Mouse (Mus musculus) kidney, embryonic 14.5 days (tissue): Measurements from ENCODE around the gene Sarnp. TPM values are rescaled to one million over a fixed set of nuclear protein-coding genes. Genes with fewer than 3 reads are reported as not detected.

Experiments used
- ATAC-seq: fragments of 200-750 bp; cut with Nextera tagmentation; 2 replicates; pipeline ENCODE4 v1.8.0; 2017; ENCODE audit warnings: moderate number of reproducible peaks, mild to moderate bottlenecking, moderate TSS enrichment, moderate library complexity; ENCODE audit not compliant: low FRiP score, low TSS enrichment
- H3K27ac ChIP-seq: fragments of 300-500 bp; sonication (generic); 2 replicates; pipeline ENCODE4 v1.5.1; 2014; ENCODE audit warnings: low read depth, mild to moderate bottlenecking, low read length, moderate library complexity, mixed read lengths
- H3K27me3 ChIP-seq: fragments of 300-500 bp; sonication (generic); 2 replicates; pipeline ENCODE4 v1.6.1; 2014; ENCODE audit warnings: mild to moderate bottlenecking, low read length; ENCODE audit not compliant: control insufficient read depth, insufficient read depth
- H3K36me3 ChIP-seq: fragments of 300-500 bp; sonication (generic); 2 replicates; pipeline ENCODE4 v1.6.1; 2014; ENCODE audit warnings: low read length, mixed read lengths; ENCODE audit not compliant: control insufficient read depth, insufficient read depth
- H3K4me1 ChIP-seq: fragments of 300-500 bp; sonication (generic); 2 replicates; pipeline ENCODE4 v1.6.1; 2014; ENCODE audit warnings: low read length, mixed read lengths; ENCODE audit not compliant: control insufficient read depth, insufficient read depth
- H3K4me2 ChIP-seq: fragments of 300-500 bp; sonication (generic); replicated peaks from 2 replicates; pipeline ENCODE4 v1.6.1; 2014; ENCODE audit warnings: low read depth, mild to moderate bottlenecking, low read length
- H3K4me3 ChIP-seq: fragments of 300-500 bp; sonication (generic); 2 replicates; pipeline ENCODE4 v1.5.1; 2014; ENCODE audit warnings: mild to moderate bottlenecking, low read length
- H3K9ac ChIP-seq: fragments of 300-500 bp; sonication (generic); 2 replicates; pipeline ENCODE4 v1.6.1; 2014; ENCODE audit warnings: low read depth, mild to moderate bottlenecking, low read length, moderate library complexity
- H3K9me3 ChIP-seq: fragments of 300-500 bp; sonication (generic); 2 replicates; pipeline ENCODE4 v1.6.1; 2016; ENCODE audit warnings: low read length; ENCODE audit not compliant: control insufficient read depth
- WGBS: fragments of 180-500 bp; shearing (Covaris S2); extraction: QIAGEN DNeasy Blood & Tissue Kit; methylation state at CpG from one replicate; pipeline ENCODE4 v1.1.7; 2014; 5-methylcytosine and 5-hydroxymethylcytosine counted together
- polyA plus RNA-seq: library from polyadenylated mRNA; unstranded; fragments of >200 nt; fragmentation: Nextera tagmentation; extraction: Ambion mirVana; gene quantifications from 2 replicates; pipeline ENCODE4 v1.2.1, GENCODE M21; 2014

Sarnp gene
- polyA plus RNA-seq, 1 experiment from 2014 or later: 219 TPM

GRCm38 (mm10) chr10:128837400-128837799 is 20.3 kb downstream of the Sarnp start:
- Histone ChIP-seq H3K36me3 (peaks cover 75% of the 10 kb centered on the region), H3K9ac (no peak overlapping the region), H3K4me3 (no peak overlapping the region), H3K9me3 (no peaks in the 10 kb centered on the region), H3K4me1 (no peaks in the 10 kb centered on the region), H3K27me3 (no peaks in the 10 kb centered on the region), H3K27ac (no peak overlapping the region), H3K4me2 (no peak overlapping the region)
- ATAC-seq: no peak

GRCm38 (mm10) chr10:128839434-128839833 is 22.3 kb downstream of the Sarnp start:
- no peak overlapping the region for H3K4me3 ChIP-seq
- no peak for ATAC-seq
- no peak overlapping the region for H3K9ac ChIP-seq
- no peaks in the 10 kb centered on the region for H3K9me3 ChIP-seq
- H3K4me2 ChIP-seq: no peak overlapping the region
- peaks cover 77% of the 10 kb centered on the region for H3K36me3 ChIP-seq
- H3K27ac ChIP-seq: no peak overlapping the region
- H3K27me3 ChIP-seq: no peaks in the 10 kb centered on the region
- no peaks in the 10 kb centered on the region for H3K4me1 ChIP-seq

GRCm38 (mm10) chr10:128840612-128841011 is 23.5 kb downstream of the Sarnp start:
- ATAC-seq: no peak
- Histone ChIP-seq H3K27me3 (no peaks in the 10 kb centered on the region), H3K4me1 (no peaks in the 10 kb centered on the region; the same call in 1 of the 2 replicates), H3K9me3 (no peaks in the 10 kb centered on the region), H3K36me3 (peaks cover 73% of the 10 kb centered on the region), H3K4me3 (no peak overlapping the region), H3K9ac (no peak overlapping the region), H3K4me2 (no peak overlapping the region), H3K27ac (no peak overlapping the region)

- Histone ChIP-seq H3K4me3 (no peak overlapping the region), H3K27me3 (no peaks in the 10 kb centered on the region), H3K27ac (no peak overlapping the region), H3K9ac (no peak overlapping the region), H3K36me3 (peaks cover 66% of the 10 kb centered on the region), H3K9me3 (no peaks in the 10 kb centered on the region), H3K4me1 (no peaks in the 10 kb centered on the region; the same call in 1 of the 2 replicates), H3K4me2 (no peak overlapping the region)
- no peak for ATAC-seq
- WGBS: 93% methylated on average over 5 of the region's 5 CpGs
These were observed 26.1 kb downstream of the Sarnp start for GRCm38 (mm10) chr10:128843260-128843659.

DNA sequence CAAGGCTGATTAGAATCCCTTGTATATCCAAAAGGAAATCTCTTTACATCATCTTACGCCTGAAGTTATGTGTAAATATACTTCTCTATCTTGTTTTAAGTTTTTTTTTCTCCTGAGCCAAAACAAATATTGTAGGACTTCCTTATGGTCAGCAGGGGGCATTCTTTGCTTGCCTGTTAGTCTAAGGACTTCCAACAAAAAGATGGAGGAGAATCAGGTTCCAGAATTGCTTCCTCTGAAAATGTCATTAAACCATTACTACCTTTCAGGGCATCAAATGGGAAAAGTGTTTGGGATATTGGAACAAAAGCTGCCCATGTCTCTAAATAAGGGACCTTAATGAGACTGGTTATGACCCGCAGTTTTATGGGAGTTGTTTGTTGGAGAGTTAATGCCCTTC is 28.4 kb downstream of the Sarnp start:
- WGBS: 45% methylated on average over 2 of the region's 2 CpGs
- H3K9ac ChIP-seq: no peak overlapping the region
- no peak overlapping the region for H3K4me3 ChIP-seq
- H3K4me1 ChIP-seq: no peaks in the 10 kb centered on the region; the same call in 1 of the 2 replicates
- peaks cover 69% of the 10 kb centered on the region for H3K36me3 ChIP-seq
- no peak overlapping the region for H3K4me2 ChIP-seq
- no peak for ATAC-seq
- H3K27me3 ChIP-seq: no peaks in the 10 kb centered on the region
- H3K27ac ChIP-seq: 0 out of 2 replicates have a peak overlapping the region, but pooled peaks have one; percentile 13
- H3K9me3 ChIP-seq: no peaks in the 10 kb centered on the region

- H3K9ac ChIP-seq: no peak overlapping the region
- H3K4me2 ChIP-seq: no peak overlapping the region
- H3K36me3 ChIP-seq: peaks cover 66% of the 10 kb centered on the region
- 87% methylated on average over 4 of the region's 4 CpGs for WGBS
- H3K4me3 ChIP-seq: no peak overlapping the region
- no peak for ATAC-seq
- no peaks in the 10 kb centered on the region; the same call in 1 of the 2 replicates for H3K4me1 ChIP-seq
- H3K27ac ChIP-seq: no peak overlapping the region
- no peaks in the 10 kb centered on the region for H3K27me3 ChIP-seq
- no peaks in the 10 kb centered on the region for H3K9me3 ChIP-seq
These were observed 29.5 kb downstream of the Sarnp start for GRCm38 (mm10) chr10:128846664-128847063.

- ATAC-seq: no peak
- WGBS: 26% methylated on average over 2 of the region's 2 CpGs
- H3K4me2 ChIP-seq: no peak overlapping the region
These were observed 31.3 kb downstream of the Sarnp start for GRCm38 (mm10) chr10:128848426-128848825.

DNA sequence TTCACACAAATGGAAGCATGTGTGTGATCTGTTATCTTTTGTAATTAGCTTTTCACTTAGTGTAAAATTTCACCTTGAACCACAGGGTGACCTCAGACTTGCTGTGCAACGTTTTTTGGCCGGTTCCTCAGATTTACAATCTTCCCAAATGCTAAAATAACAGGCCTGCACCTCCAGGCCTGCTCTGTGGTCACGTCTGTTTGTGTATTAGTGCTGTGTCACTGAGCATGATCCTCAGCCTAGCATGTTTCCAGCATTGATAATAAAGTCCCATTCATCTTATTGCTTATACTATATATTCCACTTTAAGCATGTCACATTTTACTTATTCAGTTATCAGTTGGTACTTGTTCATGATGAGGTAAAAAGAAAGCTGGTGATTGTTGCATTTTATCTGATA is 33.2 kb downstream of the Sarnp start:
- H3K27me3 ChIP-seq: no peaks in the 10 kb centered on the region
- ATAC-seq: no peak
- no peak overlapping the region for H3K4me3 ChIP-seq
- WGBS: 42% methylated on average over 3 of the region's 3 CpGs
- H3K9ac ChIP-seq: no peak overlapping the region
- no peak overlapping the region for H3K27ac ChIP-seq
- no peaks in the 10 kb centered on the region; the same call in 1 of the 2 replicates for H3K4me1 ChIP-seq
- no peak overlapping the region for H3K4me2 ChIP-seq
- H3K36me3 ChIP-seq: peaks cover 57% of the 10 kb centered on the region
- H3K9me3 ChIP-seq: no peaks in the 10 kb centered on the region

More at GRCm38 (mm10) chr10:128848426-128848825, 31.3 kb downstream of the Sarnp start:
- no peaks in the 10 kb centered on the region for H3K27me3 ChIP-seq
- peaks cover 61% of the 10 kb centered on the region for H3K36me3 ChIP-seq
- H3K27ac ChIP-seq: no peak overlapping the region
- H3K9me3 ChIP-seq: no peaks in the 10 kb centered on the region
- no peaks in the 10 kb centered on the region; the same call in 1 of the 2 replicates for H3K4me1 ChIP-seq
- H3K9ac ChIP-seq: no peak overlapping the region
- H3K4me3 ChIP-seq: no peak overlapping the region

- Histone ChIP-seq H3K4me2 (no peak overlapping the region), H3K4me1 (no peaks in the 10 kb centered on the region), H3K9me3 (no peaks in the 10 kb centered on the region), H3K27ac (no peak overlapping the region), H3K27me3 (no peaks in the 10 kb centered on the region), H3K4me3 (no peak overlapping the region), H3K9ac (no peak overlapping the region), H3K36me3 (peaks cover 52% of the 10 kb centered on the region)
- no peak for ATAC-seq
These were observed 44.0 kb downstream of the Sarnp start for GRCm38 (mm10) chr10:128861176-128861575.
